Mouse (Mus musculus) retina, adult 2 months (tissue): ENCODE results near the gene Lpcat2b.
"Not testable (repeated sequence)": the region's sequence is repeated elsewhere in the genome, so short reads cannot be mapped to it uniquely, and the experiment has no call there.

Experiments used
- DNase-seq: peaks from one replicate; pipeline ENCODE4 v3.0.0-alpha.2; 2012; ENCODE audit warnings: low read depth, low spot score

Gene Lpcat2b

GRCm38 (mm10) chr5:107431249-107431648 is at the start of gene Lpcat2b:
TSS of gene Lpcat2b (plus strand) at chr5:107431549.
- DNase-seq = no peak

- DNase-seq = not testable (repeated sequence)
Observed at GRCm38 (mm10) chr5:107386448-107386847, 44.9 kb upstream of the Lpcat2b start.

- no peak for DNase-seq
Observed at GRCm38 (mm10) chr5:107387788-107388187, 43.6 kb upstream of the Lpcat2b start.

GRCm38 (mm10) chr5:107389373-107389772 is 42.0 kb upstream of the Lpcat2b start:
- DNase-seq = no peak

GRCm38 (mm10) chr5:107394437-107394836 is 36.9 kb upstream of the Lpcat2b start:
- no peak for DNase-seq

GRCm38 (mm10) chr5:107402436-107402835 is 28.9 kb upstream of the Lpcat2b start, which contains the start of gene Ephx4:
TSS of gene Ephx4 (plus strand) at chr5:107402736.
- DNase-seq = no peak

GRCm38 (mm10) chr5:107403011-107403946 is 28.1 kb upstream of the Lpcat2b start:
- no peak for DNase-seq

- no peak for DNase-seq
Observed at GRCm38 (mm10) chr5:107403947-107404684, 27.2 kb upstream of the Lpcat2b start.

GRCm38 (mm10) chr5:107405361-107405760 is 26.0 kb upstream of the Lpcat2b start:
- no peak for DNase-seq

GRCm38 (mm10) chr5:107410305-107410704 is 21.0 kb upstream of the Lpcat2b start:
- DNase-seq = no peak

- DNase-seq = no peak
Observed at GRCm38 (mm10) chr5:107411326-107411725, 20.0 kb upstream of the Lpcat2b start.

- no peak for DNase-seq
Observed at GRCm38 (mm10) chr5:107412285-107412684, 19.1 kb upstream of the Lpcat2b start.

GRCm38 (mm10) chr5:107415098-107415497 is 16.3 kb upstream of the Lpcat2b start:
- DNase-seq = no peak

- no peak for DNase-seq
Observed at GRCm38 (mm10) chr5:107421676-107422075, 9.7 kb upstream of the Lpcat2b start.

- no peak for DNase-seq
Observed at GRCm38 (mm10) chr5:107434001-107434400, 2.7 kb downstream of the Lpcat2b start.

- DNase-seq = no peak
Observed at GRCm38 (mm10) chr5:107436185-107436584, 4.8 kb downstream of the Lpcat2b start.

GRCm38 (mm10) chr5:107436587-107437209 is 5.3 kb downstream of the Lpcat2b start:
- no peak for DNase-seq

GRCm38 (mm10) chr5:107437464-107438281 is 6.3 kb downstream of the Lpcat2b start, which contains the start of gene Btbd8:
TSS of gene Btbd8 (plus strand) at chr5:107437997.
- peak; percentile 93 for DNase-seq

- no peak for DNase-seq
Observed at GRCm38 (mm10) chr5:107438353-107438752, 7.0 kb downstream of the Lpcat2b start.

- DNase-seq = no peak
Observed at GRCm38 (mm10) chr5:107441881-107442280, 10.5 kb downstream of the Lpcat2b start.

- no peak for DNase-seq
Observed at GRCm38 (mm10) chr5:107444251-107444650, 12.9 kb downstream of the Lpcat2b start.
